Mouse (Mus musculus) neural tube, embryonic 14.5 days (tissue): ENCODE measurements around the gene Methig1. TPM values are rescaled to one million over a fixed set of nuclear protein-coding genes. Genes with fewer than 3 reads are reported as not detected.

Experiments
- ATAC-seq: fragments of 200-750 bp; cut with Nextera tagmentation; 2 replicates; pipeline ENCODE4 v1.8.0; 2017; ENCODE audit warnings: low read depth, mild to moderate bottlenecking, moderate TSS enrichment, moderate library complexity
- H3K27ac ChIP-seq: fragments of 300-500 bp; sonication (generic); 2 replicates; pipeline ENCODE4 v1.5.1; 2014; ENCODE audit warnings: low read depth, mild to moderate bottlenecking, control low read depth, low read length, moderate library complexity, mixed read lengths
- H3K27me3 ChIP-seq: fragments of 300-500 bp; sonication (generic); 2 replicates; pipeline ENCODE4 v1.6.1; 2014; ENCODE audit warnings: low read length; ENCODE audit not compliant: control insufficient read depth, insufficient read depth
- H3K36me3 ChIP-seq: fragments of 300-500 bp; sonication (generic); 2 replicates; pipeline ENCODE4 v1.6.1; 2014; ENCODE audit warnings: low read length, mixed read lengths; ENCODE audit not compliant: control insufficient read depth, insufficient read depth
- H3K4me1 ChIP-seq: fragments of 300-500 bp; sonication (generic); 2 replicates; pipeline ENCODE4 v1.6.1; 2014; ENCODE audit warnings: low read length; ENCODE audit not compliant: control insufficient read depth, insufficient read depth
- H3K4me2 ChIP-seq: fragments of 300-500 bp; sonication (generic); 2 replicates; pipeline ENCODE4 v1.6.1; 2014; ENCODE audit warnings: mild to moderate bottlenecking, low read depth, low read length, control low read depth
- H3K4me3 ChIP-seq: fragments of 300-500 bp; sonication (generic); 2 replicates; pipeline ENCODE4 v1.5.1; 2014; ENCODE audit warnings: low read depth, low read length, control low read depth, mixed read lengths
- H3K9ac ChIP-seq: fragments of 300-500 bp; sonication (generic); replicated peaks from 2 replicates; pipeline ENCODE4 v1.6.1; 2014; ENCODE audit warnings: low read depth, mild to moderate bottlenecking, control low read depth, low read length, mixed read lengths
- H3K9me3 ChIP-seq: fragments of 300-500 bp; sonication (generic); 2 replicates; pipeline ENCODE4 v1.6.1; 2016; ENCODE audit warnings: low read length; ENCODE audit not compliant: control insufficient read depth
- WGBS: fragments of 180-500 bp; shearing (Covaris S2); extraction: QIAGEN DNeasy Blood & Tissue Kit; methylation state at CpG from one replicate; pipeline ENCODE4 v1.1.7; 2014; 5-methylcytosine and 5-hydroxymethylcytosine counted together
- polyA plus RNA-seq: library from polyadenylated mRNA; unstranded; fragments of >200 nt; fragmentation: Nextera tagmentation; extraction: Ambion mirVana; gene quantifications from 2 replicates; pipeline ENCODE4 v1.2.1, GENCODE M21; 2014

Gene Methig1
- polyA plus RNA-seq, 1 experiment from 2014 or later = 0.42 TPM

DNA sequence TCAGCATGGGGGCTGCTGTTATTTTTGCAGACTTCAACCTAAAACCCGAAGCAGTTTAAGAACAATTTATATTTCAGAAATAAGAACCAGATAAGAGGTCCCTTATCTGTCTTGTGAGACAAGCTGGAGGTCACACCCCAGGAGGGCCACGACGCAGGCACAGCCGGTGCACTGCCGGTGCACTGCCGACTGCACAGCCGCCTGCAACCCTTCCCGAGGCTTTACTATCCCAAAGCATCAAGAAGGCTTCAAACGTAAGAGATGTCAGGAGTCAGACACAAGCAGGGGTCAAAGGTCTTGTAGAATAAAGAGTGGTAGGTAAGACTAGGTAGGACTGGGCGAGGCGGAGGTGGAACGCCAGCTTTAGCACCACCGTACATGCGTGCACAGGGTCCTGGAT lies 49.4 kb downstream of the Methig1 start:
- 94% methylated on average over 14 of the region's 14 CpGs for WGBS
- Histone ChIP-seq H3K4me3 (no peak overlapping the region), H3K4me1 (no peaks in the 10 kb centered on the region), H3K9ac (no peak overlapping the region), H3K4me2 (no peak overlapping the region), H3K27me3 (no peaks in the 10 kb centered on the region), H3K9me3 (no peaks in the 10 kb centered on the region), H3K36me3 (peaks cover 75% of the 10 kb centered on the region), H3K27ac (no peak overlapping the region)
- no peak for ATAC-seq

DNA sequence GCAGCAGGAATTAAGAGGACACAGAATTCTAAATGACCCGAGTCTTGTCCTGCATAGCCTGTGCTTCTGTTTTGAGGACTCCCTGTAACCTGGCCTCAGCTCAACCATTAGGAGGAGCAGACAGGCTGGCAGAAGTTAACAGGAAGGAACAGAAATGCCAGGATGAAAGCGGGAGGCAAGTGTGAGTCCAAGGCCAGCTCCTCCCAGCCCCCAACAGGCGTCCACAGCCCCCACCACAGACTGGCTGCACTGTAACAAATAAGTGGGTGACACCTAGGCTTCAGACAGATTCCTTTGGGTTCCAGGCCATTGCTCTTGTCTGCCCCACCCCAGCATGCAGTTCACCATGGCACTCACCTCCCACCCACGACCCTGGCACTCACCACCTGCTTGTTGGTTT lies 49.8 kb downstream of the Methig1 start:
- WGBS = 94% methylated on average over 4 of the region's 4 CpGs
- no peaks in the 10 kb centered on the region for H3K4me1 ChIP-seq
- no peaks in the 10 kb centered on the region for H3K27me3 ChIP-seq
- H3K9ac ChIP-seq = no peak overlapping the region
- peaks cover 75% of the 10 kb centered on the region for H3K36me3 ChIP-seq
- H3K4me2 ChIP-seq = no peak overlapping the region
- H3K9me3 ChIP-seq = no peaks in the 10 kb centered on the region
- no peak overlapping the region for H3K27ac ChIP-seq
- no peak for ATAC-seq
- H3K4me3 ChIP-seq = no peak overlapping the region

DNA sequence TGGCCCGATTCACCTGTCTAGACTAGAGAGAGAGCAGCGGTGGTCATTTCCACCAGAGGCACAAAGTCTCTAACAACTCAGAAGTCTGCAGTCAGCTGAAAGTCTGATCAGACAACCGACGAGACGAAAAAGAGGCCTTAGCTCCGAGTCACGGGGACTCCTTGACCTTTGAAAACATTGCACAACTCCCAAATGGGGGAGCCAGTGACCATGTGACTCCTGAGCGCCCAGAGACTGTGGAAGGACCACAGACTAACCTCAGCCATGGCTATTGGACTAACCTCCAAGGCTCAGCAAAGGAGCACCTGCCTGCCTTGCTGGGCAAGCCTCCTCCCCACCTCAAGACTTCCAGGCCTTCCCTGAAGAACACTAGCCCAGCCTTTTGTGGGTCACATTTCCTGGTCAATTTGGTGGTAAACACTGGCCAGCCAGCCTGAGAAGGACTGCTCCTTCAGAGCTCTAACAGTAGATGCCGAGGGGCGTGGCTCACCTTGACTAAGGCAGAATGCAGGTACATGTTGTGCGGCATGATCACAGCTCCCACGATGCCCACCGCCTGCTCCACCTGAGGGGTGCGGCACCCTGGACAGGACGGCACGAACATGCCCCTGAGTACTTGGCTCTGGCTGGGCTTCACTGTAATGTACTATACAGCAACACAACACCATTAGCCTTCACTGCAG lies 50.5 kb downstream of the Methig1 start:
- 95% methylated on average over 16 of the region's 16 CpGs for WGBS
- no peak for ATAC-seq
- H3K36me3 ChIP-seq = peaks cover 72% of the 10 kb centered on the region
- H3K4me3 ChIP-seq = no peak overlapping the region
- H3K9ac ChIP-seq = no peak overlapping the region
- H3K4me2 ChIP-seq = no peak overlapping the region
- no peak overlapping the region for H3K27ac ChIP-seq
- H3K27me3 ChIP-seq = no peaks in the 10 kb centered on the region
- H3K4me1 ChIP-seq = no peaks in the 10 kb centered on the region
- no peaks in the 10 kb centered on the region for H3K9me3 ChIP-seq

DNA sequence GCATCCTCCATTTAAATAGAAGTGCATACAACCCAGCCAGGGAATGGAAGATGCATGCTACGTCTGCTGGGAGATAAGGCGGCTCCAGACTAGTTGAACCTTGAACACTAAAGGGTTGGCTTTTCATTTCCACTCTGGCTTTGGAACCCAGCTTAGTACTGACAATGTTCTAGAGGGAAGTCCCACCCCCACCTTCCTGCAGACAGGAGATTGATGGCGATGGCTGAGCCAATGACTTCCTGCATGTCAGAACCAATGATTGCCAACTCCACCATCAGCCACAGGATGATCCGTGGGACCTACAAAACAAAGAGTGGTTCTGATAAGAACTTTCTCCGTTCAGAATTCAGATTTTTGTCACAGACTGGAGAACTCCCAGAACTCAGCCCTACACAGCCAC lies 53.1 kb downstream of the Methig1 start:
- Histone ChIP-seq H3K9me3 (no peaks in the 10 kb centered on the region), H3K27ac (no peak overlapping the region), H3K36me3 (peaks cover 53% of the 10 kb centered on the region), H3K4me1 (no peaks in the 10 kb centered on the region), H3K4me2 (no peak overlapping the region), H3K9ac (no peak overlapping the region), H3K27me3 (no peaks in the 10 kb centered on the region), H3K4me3 (no peak overlapping the region)
- 94% methylated on average over 5 of the region's 5 CpGs for WGBS
- no peak for ATAC-seq

DNA sequence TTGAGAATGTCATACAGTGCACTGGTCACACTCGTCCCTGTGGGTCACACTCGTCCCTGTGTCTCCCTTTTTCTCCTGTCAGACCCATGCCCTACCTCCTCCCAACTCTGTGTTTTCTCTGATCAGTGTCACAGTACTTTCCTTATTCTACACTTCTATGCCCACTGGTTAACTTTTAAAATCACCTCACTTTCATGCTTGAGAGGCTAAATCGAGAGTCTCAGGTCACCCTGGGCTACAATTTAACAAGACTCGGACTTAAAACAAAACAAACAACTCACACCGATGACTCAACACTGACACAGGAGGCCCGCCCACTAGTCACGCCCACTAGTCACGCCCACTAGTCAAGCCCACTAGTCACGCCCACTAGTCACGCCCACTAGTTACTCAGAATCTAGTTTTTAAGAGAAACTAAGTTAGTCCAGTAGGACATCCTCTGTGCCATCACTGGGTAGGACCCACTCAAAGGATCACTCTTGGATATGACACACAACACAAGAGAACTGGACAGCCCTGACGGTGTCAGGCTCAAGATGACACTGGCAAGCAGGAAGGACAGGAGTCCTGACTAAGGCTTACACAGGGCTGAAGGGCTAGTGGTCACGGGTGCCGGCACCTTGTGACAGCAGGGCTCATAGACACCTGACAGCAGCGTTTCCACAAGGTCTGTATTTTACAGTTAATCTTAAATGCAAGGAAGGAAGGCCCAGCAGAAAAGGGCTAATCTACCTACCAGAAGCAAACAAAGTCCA lies 58.1 kb downstream of the Methig1 start:
- H3K27ac ChIP-seq = no peak overlapping the region
- 61% methylated on average over 14 of the region's 14 CpGs for WGBS
- no peak overlapping the region for H3K9ac ChIP-seq
- H3K4me1 ChIP-seq = no peaks in the 10 kb centered on the region
- H3K27me3 ChIP-seq = no peaks in the 10 kb centered on the region
- H3K9me3 ChIP-seq = no peaks in the 10 kb centered on the region
- peaks cover 15% of the 10 kb centered on the region for H3K36me3 ChIP-seq
- ATAC-seq = no peak
- no peak overlapping the region for H3K4me3 ChIP-seq
- H3K4me2 ChIP-seq = no peak overlapping the region

DNA sequence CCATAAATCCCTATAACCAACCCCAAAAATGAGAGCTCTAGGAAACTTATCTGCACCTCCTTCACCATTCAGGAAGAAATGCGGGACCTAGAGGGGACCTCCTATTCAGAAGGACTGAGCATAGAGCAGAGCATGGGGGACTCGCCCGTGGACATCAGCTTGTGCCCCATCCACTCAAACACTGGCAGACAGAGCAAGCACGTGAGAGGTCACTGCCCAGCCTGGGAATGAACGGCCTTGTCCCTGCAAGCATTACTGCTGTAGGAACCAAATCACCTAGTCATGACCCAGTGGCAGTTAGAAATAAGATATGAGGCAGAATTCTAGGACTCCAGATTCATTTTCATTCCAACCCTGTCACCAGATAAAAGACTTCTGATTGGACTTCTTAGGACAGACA lies 58.8 kb downstream of the Methig1 start:
- Histone ChIP-seq H3K27ac (no peak overlapping the region), H3K4me2 (no peak overlapping the region), H3K27me3 (no peaks in the 10 kb centered on the region), H3K4me3 (no peak overlapping the region), H3K9me3 (no peaks in the 10 kb centered on the region), H3K9ac (no peak overlapping the region), H3K4me1 (no peaks in the 10 kb centered on the region), H3K36me3 (peaks cover 15% of the 10 kb centered on the region)
- 87% methylated on average over 5 of the region's 5 CpGs for WGBS
- no peak for ATAC-seq

DNA sequence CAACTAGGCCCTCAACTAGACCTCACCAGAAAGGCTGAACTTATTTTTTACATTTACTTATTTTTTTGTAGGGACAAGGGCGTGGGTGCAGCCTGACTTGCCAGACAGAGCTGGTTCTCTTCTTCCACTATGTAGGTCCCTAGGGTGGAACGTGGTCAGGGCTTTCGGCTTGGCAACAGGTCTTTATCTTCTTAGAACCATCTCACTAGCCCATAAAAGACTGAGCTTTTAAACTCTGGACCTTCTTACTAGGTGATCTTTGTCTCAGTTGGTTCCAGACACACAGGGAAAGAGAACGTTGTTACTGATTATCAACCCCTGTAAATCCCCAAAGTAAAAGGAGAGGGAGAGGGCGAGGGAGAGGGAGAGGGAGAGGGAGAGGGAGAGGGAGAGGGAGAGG lies 60.4 kb downstream of the Methig1 start:
- no peak overlapping the region for H3K27ac ChIP-seq
- H3K4me3 ChIP-seq = no peak overlapping the region
- no peaks in the 10 kb centered on the region for H3K27me3 ChIP-seq
- H3K4me2 ChIP-seq = no peak overlapping the region
- H3K4me1 ChIP-seq = no peaks in the 10 kb centered on the region
- no peaks in the 10 kb centered on the region for H3K9me3 ChIP-seq
- no peak overlapping the region for H3K9ac ChIP-seq
- no peak for ATAC-seq
- peaks cover 6% of the 10 kb centered on the region; the same call in 1 of the 2 replicates for H3K36me3 ChIP-seq
- WGBS = 74% methylated on average over 4 of the region's 5 CpGs

DNA sequence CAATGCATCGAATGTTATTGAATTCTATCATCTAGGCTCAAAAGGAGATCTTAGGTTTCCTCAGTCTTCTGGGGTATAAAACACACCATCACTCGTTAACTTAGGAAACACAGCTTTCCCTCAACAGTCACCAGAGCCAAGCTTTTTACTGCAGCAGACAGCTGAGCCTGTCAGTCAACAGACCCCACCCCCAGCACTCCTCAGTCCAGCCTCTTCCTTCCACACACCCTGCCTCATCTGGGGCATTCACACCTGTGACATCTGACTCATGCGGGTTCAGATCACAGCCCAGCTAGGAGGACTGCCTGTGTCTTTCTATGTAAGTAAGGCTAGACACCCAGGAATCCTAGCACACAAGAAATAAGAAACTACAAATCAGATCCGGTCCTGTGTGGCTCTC lies 61.1 kb downstream of the Methig1 start:
- Histone ChIP-seq H3K4me2 (no peak overlapping the region), H3K9me3 (no peaks in the 10 kb centered on the region), H3K4me1 (no peaks in the 10 kb centered on the region), H3K4me3 (no peak overlapping the region), H3K9ac (no peak overlapping the region), H3K27me3 (no peaks in the 10 kb centered on the region), H3K27ac (no peak overlapping the region), H3K36me3 (peaks cover 6% of the 10 kb centered on the region; the same call in 1 of the 2 replicates)
- 73% methylated on average over 4 of the region's 4 CpGs for WGBS
- ATAC-seq = no peak

DNA sequence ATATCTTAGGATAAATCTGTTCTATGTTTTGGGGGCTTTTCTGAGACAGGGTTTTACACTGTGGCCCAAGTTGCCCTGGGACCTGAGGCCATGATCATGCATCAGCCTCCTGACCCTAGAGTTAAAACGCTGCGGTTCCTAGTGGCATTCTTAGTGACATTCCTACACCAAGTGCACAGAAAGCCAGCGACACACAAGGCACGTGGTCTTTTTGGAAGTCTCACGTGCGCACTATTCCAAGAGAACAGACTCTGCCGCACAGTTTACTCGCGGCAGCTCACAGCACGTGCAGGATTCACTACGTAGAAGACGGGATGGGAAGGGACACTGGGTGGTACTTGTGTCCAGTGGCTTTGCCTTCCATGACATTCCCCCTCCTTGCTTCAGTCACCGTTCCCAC lies 62.0 kb downstream of the Methig1 start:
- no peak for ATAC-seq
- Histone ChIP-seq H3K4me2 (no peak overlapping the region), H3K4me3 (no peak overlapping the region), H3K9ac (no peak overlapping the region), H3K36me3 (peaks cover 3% of the 10 kb centered on the region; the same call in 1 of the 2 replicates), H3K27ac (no peak overlapping the region), H3K27me3 (no peaks in the 10 kb centered on the region), H3K9me3 (no peaks in the 10 kb centered on the region), H3K4me1 (peaks cover 4% of the 10 kb centered on the region; the same call in 1 of the 2 replicates)
- WGBS = 95% methylated on average over 13 of the region's 13 CpGs
